Mouse (Mus musculus) neutrophil, adult 5-6 weeks (primary cell): ENCODE data around the gene Erich6b. TPM values are rescaled to one million over a fixed set of nuclear protein-coding genes. Genes with fewer than 3 reads are reported as not detected.

Experiments
- ATAC-seq: fragments of 151-379, 151-347 bp; 2 replicates; pipeline ENCODE4 v1.8.0; 2017; ENCODE audit warnings: mild to moderate bottlenecking, moderate TSS enrichment; ENCODE audit not compliant: insufficient number of reproducible peaks, poor library complexity, low FRiP score, severe bottlenecking; ENCODE audit errors: extremely low read depth
- total RNA-seq: library from RNA; stranded (forward); fragments of 200-1000 nt; gene quantifications from 2 replicates; pipeline ENCODE4 v1.2.3, GENCODE M21; 2017

Erich6b gene
- total RNA-seq = not detected in 2 replicates

- ATAC-seq = no peak
Observed at GRCm38 (mm10) chr14:75642080-75642479, at the start of gene Erich6b. Gene Erich6b (plus strand): TSS chr14:75642259.

- no peak for ATAC-seq
Observed at GRCm38 (mm10) chr14:75592978-75593377, 49.1 kb upstream of the Erich6b start, which contains the start of gene Spert. Gene Spert (minus strand): TSS chr14:75593116.

- no peak for ATAC-seq
Observed at GRCm38 (mm10) chr14:75609176-75609575, 32.9 kb upstream of the Erich6b start.

GRCm38 (mm10) chr14:75616375-75616774, 25.7 kb upstream of the Erich6b start:
- no peak for ATAC-seq

- ATAC-seq = no peak
Observed at GRCm38 (mm10) chr14:75622984-75623383, 19.1 kb upstream of the Erich6b start.

- no peak for ATAC-seq
Observed at GRCm38 (mm10) chr14:75628870-75629269, 13.2 kb upstream of the Erich6b start.

GRCm38 (mm10) chr14:75635350-75635749, 6.7 kb upstream of the Erich6b start:
- no peak for ATAC-seq

GRCm38 (mm10) chr14:75636107-75636506, 6.0 kb upstream of the Erich6b start:
- ATAC-seq = no peak

- ATAC-seq = no peak
Observed at GRCm38 (mm10) chr14:75637641-75638040, 4.4 kb upstream of the Erich6b start.

- ATAC-seq = no peak
Observed at GRCm38 (mm10) chr14:75640846-75641245, 1.2 kb upstream of the Erich6b start.

GRCm38 (mm10) chr14:75641369-75641768, 690 bp upstream of the Erich6b start:
- no peak for ATAC-seq

- ATAC-seq = no peak
Observed at GRCm38 (mm10) chr14:75645461-75645860, 3.4 kb downstream of the Erich6b start.

- ATAC-seq = no peak
Observed at GRCm38 (mm10) chr14:75646060-75646459, 4.0 kb downstream of the Erich6b start.

GRCm38 (mm10) chr14:75646968-75647829, 5.1 kb downstream of the Erich6b start:
- no peak for ATAC-seq

- ATAC-seq = no peak
Observed at GRCm38 (mm10) chr14:75660936-75661335, 18.9 kb downstream of the Erich6b start.

- ATAC-seq = no peak
Observed at GRCm38 (mm10) chr14:75661548-75661947, 19.5 kb downstream of the Erich6b start.

- ATAC-seq = no peak
Observed at GRCm38 (mm10) chr14:75665430-75666180, 23.5 kb downstream of the Erich6b start.

- ATAC-seq = no peak
Observed at GRCm38 (mm10) chr14:75669085-75669645, 27.1 kb downstream of the Erich6b start.

- no peak for ATAC-seq
Observed at GRCm38 (mm10) chr14:75676316-75676715, 34.3 kb downstream of the Erich6b start.

- ATAC-seq = no peak
Observed at GRCm38 (mm10) chr14:75690428-75690827, 48.4 kb downstream of the Erich6b start.
